Mouse (Mus musculus) layer of hippocampus, adult 8-10 months (tissue): Measurements from ENCODE around the gene Kri1. TPM values are rescaled to one million over a fixed set of nuclear protein-coding genes. Genes with fewer than 3 reads are reported as not detected.

Experiments
- total RNA-seq, 4 experiments: library from RNA; stranded (reverse); gene quantifications; 2 replicates each; pipeline ENCODE4 v1.2.4; 2022

Kri1 gene
- total RNA-seq, 4 experiments from 2014 or later = 43.2 to 48.9 (median 44.5) TPM

Other genes starting within 250 kb of the Kri1 start
- 1 to 10 TPM in 1 of 4 experiments, under 1 TPM in 1, not detected in 2; 0.87 to 1.1 TPM for gene Zglp1, start 220.9 kb downstream of the Kri1 start, total RNA-seq
- gene Gm49373, start 214.9 kb downstream of the Kri1 start, total RNA-seq = 1 to 10 TPM; 1.2 to 2.3 (median 2.2) TPM
- gene Fdx1l, start 214.4 kb downstream of the Kri1 start, total RNA-seq = 10 to 100 TPM; 47.3 to 69.6 (median 59.3) TPM
- 1 to 10 TPM; 2.7 to 5.4 (median 4.0) TPM for gene Gm38431, start 196.0 kb downstream of the Kri1 start, total RNA-seq
- gene Raver1, start 196.0 kb downstream of the Kri1 start, total RNA-seq = 10 to 100 TPM; 26.7 to 35.4 (median 31.6) TPM
- gene Tyk2, start 156.7 kb downstream of the Kri1 start, total RNA-seq = 10 to 100 TPM; 17.1 to 20.7 (median 18.7) TPM
- gene Cdc37, start 138.0 kb downstream of the Kri1 start, total RNA-seq = 100 to 1,000 TPM; 116 to 151 (median 131) TPM
- 10 to 100 TPM; 86.6 to 99.1 (median 93.6) TPM for gene Pde4a, start 122.3 kb downstream of the Kri1 start, total RNA-seq
- gene Keap1, start 48.6 kb downstream of the Kri1 start, total RNA-seq = 10 to 100 TPM; 52.8 to 60.0 (median 56.6) TPM
- gene S1pr5, start 39.5 kb downstream of the Kri1 start, total RNA-seq = 10 to 100 TPM; 11.3 to 19.1 (median 14.6) TPM
- gene Atg4d, start 22.7 kb downstream of the Kri1 start, total RNA-seq = 10 to 100 TPM; 37.3 to 45.0 (median 38.1) TPM
- gene Cdkn2d, start 3.4 kb upstream of the Kri1 start, total RNA-seq = 10 to 100 TPM; 48.8 to 61.6 (median 55.9) TPM
- gene Ap1m2, start 24.4 kb upstream of the Kri1 start, total RNA-seq = 1 to 10 TPM in 3 of 4 experiments, under 1 TPM in 1; 0.35 to 2.0 (median 1.6) TPM
- 10 to 100 TPM; 55.2 to 74.2 (median 64.7) TPM for gene Slc44a2, start 32.7 kb upstream of the Kri1 start, total RNA-seq
- gene Ilf3, start 79.9 kb upstream of the Kri1 start, total RNA-seq = 100 to 1,000 TPM in 3 of 4 experiments, 10 to 100 TPM in 1; 95.4 to 113 (median 103) TPM
- gene Qtrt1, start 123.9 kb upstream of the Kri1 start, total RNA-seq = 10 to 100 TPM; 28.5 to 41.7 (median 36.6) TPM
- 10 to 100 TPM; 60.8 to 76.0 (median 71.2) TPM for gene Dnm2, start 136.9 kb upstream of the Kri1 start, total RNA-seq
- 10 to 100 TPM; 10.2 to 16.2 (median 13.8) TPM for gene Tmed1, start 222.3 kb upstream of the Kri1 start, total RNA-seq
- gene AB124611, start 238.2 kb upstream of the Kri1 start, total RNA-seq = under 1 TPM in 1 of 4 experiments, not detected in 3; 0.41 TPM